12 mouse cellular contexts compared by ENCODE assay signal in the genomic region with DNA sequence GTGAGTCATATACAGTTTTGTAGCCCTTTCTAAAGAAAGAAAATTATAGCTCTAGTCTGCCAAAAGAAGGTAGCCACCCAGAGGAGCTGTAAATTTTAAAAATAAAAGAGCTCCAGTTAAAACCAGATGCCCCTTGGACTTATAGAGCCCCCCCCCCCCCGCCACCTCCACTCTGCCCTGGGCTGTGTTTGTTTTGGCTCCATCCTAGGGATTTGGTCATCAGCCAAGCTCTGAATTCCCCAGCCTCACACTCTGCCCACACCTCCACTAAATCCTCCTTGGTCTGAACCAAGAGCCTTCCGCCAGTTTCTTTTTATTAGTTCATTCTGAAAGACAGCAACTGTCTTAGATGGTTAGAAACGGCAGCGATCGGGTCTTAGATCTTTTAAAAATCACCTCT. TPM values are rescaled to one million over a fixed set of nuclear protein-coding genes. Genes with fewer than 3 reads are reported as not detected.
DNase-seq lines count a peak whose midpoint lies in the region; ATAC-seq lines count a peak whose summit lies in the region.
"Had no signal": no experiment of that assay in that cellular context is flagged by ENCODE, and none has a peak within 500 bp of the region (broad histone marks: within the 10 kb centered on the region; RNA-seq: fewer than 3 reads in every experiment).

No protein-coding gene starts in this region.

- peak; percentile 18 for DNase-seq in adrenal gland, postnatal 10 days
- DNase-seq in adrenal gland, postnatal 4 days (ENCODE audit: low spot score in 2 of 2), result no peak
- peak; percentile 30 for DNase-seq in hindbrain, embryonic 14.5 days (ENCODE audit: low spot score)
- peak; percentile 66 for DNase-seq in 3T3-L1 (ENCODE audit: low read depth, low spot score)
- DNase-seq in forebrain, embryonic 10.5 days (ENCODE audit: extremely low spot score, low spot score), result no peak
- DNase-seq in left cerebral cortex, adult 9 months (ENCODE audit: low spot score in 2 of 2), result no peak

- ATAC-seq in hindbrain, embryonic 14.5 days (ENCODE audit: low FRiP score), result no peak
- ATAC-seq in hindbrain, embryonic 16.5 days, result no peak
- ATAC-seq in limb, embryonic 13.5 days (ENCODE audit: low FRiP score, low read depth), result peak; percentile 94
- ATAC-seq: forebrain, embryonic 14.5 days had no signal

- no peak overlapping the region for H3K27ac ChIP-seq in hindbrain, embryonic 14.5 days
- H3K27ac ChIP-seq in hindbrain, embryonic 16.5 days (ENCODE audit: low read depth, low read length), result no peak overlapping the region
- H3K27ac ChIP-seq in limb, embryonic 13.5 days, result no peak overlapping the region
- H3K27ac ChIP-seq in forebrain, embryonic 10.5 days, result no peak overlapping the region
- H3K27ac ChIP-seq: layer of hippocampus, adult 2 months; lung, embryonic 15.5 days had no signal

- no peaks in the 10 kb centered on the region for H3K9me3 ChIP-seq in hindbrain, embryonic 14.5 days (ENCODE audit: control insufficient read depth, low read length)
- no peaks in the 10 kb centered on the region for H3K9me3 ChIP-seq in hindbrain, embryonic 16.5 days (ENCODE audit: control insufficient read depth, low read length)
- H3K9me3 ChIP-seq in limb, embryonic 13.5 days, result no peaks in the 10 kb centered on the region
- no peaks in the 10 kb centered on the region for H3K9me3 ChIP-seq in forebrain, embryonic 10.5 days
- H3K9me3 ChIP-seq: lung, embryonic 15.5 days had no signal

- H3K4me2 ChIP-seq in hindbrain, embryonic 14.5 days (replicated peaks), result no peak overlapping the region
- H3K4me2 ChIP-seq in hindbrain, embryonic 16.5 days (ENCODE audit: low read length), result no peak overlapping the region
- peak overlapping the region; percentile 26; the same call in 1 of the 2 replicates for H3K4me2 ChIP-seq in limb, embryonic 13.5 days (replicated peaks)
- H3K4me2 ChIP-seq: lung, embryonic 15.5 days had no signal

- H3K4me1 ChIP-seq in hindbrain, embryonic 14.5 days (replicated peaks; ENCODE audit: control insufficient read depth, insufficient read depth, low read length), result no peaks in the 10 kb centered on the region
- H3K4me1 ChIP-seq in hindbrain, embryonic 16.5 days (ENCODE audit: control insufficient read depth, insufficient read depth, low read depth, low read length), result no peaks in the 10 kb centered on the region
- peaks cover 17% of the 10 kb centered on the region for H3K4me1 ChIP-seq in limb, embryonic 13.5 days
- H3K4me1 ChIP-seq in forebrain, embryonic 10.5 days, result peaks cover 9% of the 10 kb centered on the region
- H3K4me1 ChIP-seq: lung, embryonic 15.5 days had no signal

- no peaks in the 10 kb centered on the region for H3K27me3 ChIP-seq in hindbrain, embryonic 14.5 days (ENCODE audit: control insufficient read depth, insufficient read depth, low read length)
- H3K27me3 ChIP-seq in hindbrain, embryonic 16.5 days (replicated peaks; ENCODE audit: control insufficient read depth, insufficient read depth, low read length), result no peaks in the 10 kb centered on the region
- H3K27me3 ChIP-seq in limb, embryonic 13.5 days, result peaks cover 19% of the 10 kb centered on the region
- no peaks in the 10 kb centered on the region for H3K27me3 ChIP-seq in forebrain, embryonic 10.5 days (ENCODE audit: poor library complexity, severe bottlenecking)
- H3K27me3 ChIP-seq: lung, embryonic 15.5 days had no signal

- H3K9ac ChIP-seq in hindbrain, embryonic 14.5 days, result no peak overlapping the region
- H3K9ac ChIP-seq in hindbrain, embryonic 16.5 days (ENCODE audit: low read depth, low read length), result no peak overlapping the region
- H3K9ac ChIP-seq in limb, embryonic 13.5 days, result no peak overlapping the region
- H3K9ac ChIP-seq: lung, embryonic 15.5 days had no signal

- no peak overlapping the region for H3K4me3 ChIP-seq in hindbrain, embryonic 14.5 days (replicated peaks; ENCODE audit: low read length)
- H3K4me3 ChIP-seq in hindbrain, embryonic 16.5 days (ENCODE audit: low read length), result no peak overlapping the region
- no peak overlapping the region for H3K4me3 ChIP-seq in limb, embryonic 13.5 days
- no peak overlapping the region for H3K4me3 ChIP-seq in forebrain, embryonic 10.5 days
- H3K4me3 ChIP-seq: layer of hippocampus, adult 2 months; lung, embryonic 15.5 days had no signal

- H3K36me3 ChIP-seq in hindbrain, embryonic 14.5 days (replicated peaks; ENCODE audit: control insufficient read depth, insufficient read depth), result no peaks in the 10 kb centered on the region
- H3K36me3 ChIP-seq in hindbrain, embryonic 16.5 days (ENCODE audit: control insufficient read depth, insufficient read depth, low read length), result no peaks in the 10 kb centered on the region
- no peaks in the 10 kb centered on the region for H3K36me3 ChIP-seq in limb, embryonic 13.5 days
- no peaks in the 10 kb centered on the region for H3K36me3 ChIP-seq in forebrain, embryonic 10.5 days (replicated peaks)
- H3K36me3 ChIP-seq: lung, embryonic 15.5 days had no signal

- WGBS in hindbrain, embryonic 14.5 days, result 75% methylated on average over 5 of the region's 5 CpGs
- 66% methylated on average over 5 of the region's 5 CpGs for WGBS in hindbrain, embryonic 16.5 days
- 30% methylated on average over 5 of the region's 5 CpGs for WGBS in limb, embryonic 13.5 days
- WGBS in forebrain, embryonic 10.5 days, result 92% methylated on average over 5 of the region's 5 CpGs

RNA-seq across cellular contexts. Expression of gene Dytn, which starts 19.0 kb away (rescaled TPM):
- not detected for total RNA-seq in adrenal gland, postnatal 10 days (2021)
- not detected for total RNA-seq in adrenal gland, postnatal 4 days (2021)
- polyA plus RNA-seq in hindbrain, embryonic 14.5 days (2014; fragmentation: Nextera tagmentation; extraction: Ambion mirVana), result 0.04 and 0.13 TPM in 2 replicates
- 0.09 and 0.20 TPM in 2 replicates for polyA plus RNA-seq in hindbrain, embryonic 16.5 days (2015; fragmentation: Nextera tagmentation; extraction: Ambion mirVana)
- not detected in 2 replicates for polyA plus RNA-seq in limb, embryonic 13.5 days (2015; fragmentation: Nextera tagmentation; extraction: Ambion mirVana)
- polyA plus RNA-seq in forebrain, embryonic 10.5 days (2016; fragmentation: Nextera tagmentation; extraction: Ambion mirVana), result not detected in 2 replicates
- total RNA-seq: layer of hippocampus, adult 2 months had no signal
- polyA plus RNA-seq: forebrain, embryonic 14.5 days; gonadal fat pad, adult 2 months; lung, embryonic 15.5 days had no signal

RNA-seq across cellular contexts. Expression of gene Mdh1b, which starts 24.4 kb away (rescaled TPM):
- total RNA-seq in adrenal gland, postnatal 10 days (2021), result not detected
- total RNA-seq in adrenal gland, postnatal 4 days (2021), result under 1 TPM in 1 of 2 experiments, not detected in 1; 0.22 TPM
- 0.86 and 0.91 TPM in 2 replicates for polyA plus RNA-seq in hindbrain, embryonic 14.5 days (2014; fragmentation: Nextera tagmentation; extraction: Ambion mirVana)
- 0.59 and 0.75 TPM in 2 replicates for polyA plus RNA-seq in hindbrain, embryonic 16.5 days (2015; fragmentation: Nextera tagmentation; extraction: Ambion mirVana)
- polyA plus RNA-seq in limb, embryonic 13.5 days (2015; fragmentation: Nextera tagmentation; extraction: Ambion mirVana), result not detected in 2 replicates
- polyA plus RNA-seq in forebrain, embryonic 10.5 days (2016; fragmentation: Nextera tagmentation; extraction: Ambion mirVana), result 0.16 and 0.23 TPM in 2 replicates

RNA-seq across cellular contexts. Expression of gene Fastkd2, which starts 24.7 kb away (rescaled TPM):
- total RNA-seq in adrenal gland, postnatal 10 days (2021), result 10 to 100 TPM; 29.1 to 29.3 TPM
- 10 to 100 TPM; 28.4 to 36.3 TPM for total RNA-seq in adrenal gland, postnatal 4 days (2021)
- polyA plus RNA-seq in hindbrain, embryonic 14.5 days (2014; fragmentation: Nextera tagmentation; extraction: Ambion mirVana), result 48.7 and 49.0 TPM in 2 replicates
- 35.3 and 35.8 TPM in 2 replicates for polyA plus RNA-seq in hindbrain, embryonic 16.5 days (2015; fragmentation: Nextera tagmentation; extraction: Ambion mirVana)
- 50.7 and 55.7 TPM in 2 replicates for polyA plus RNA-seq in limb, embryonic 13.5 days (2015; fragmentation: Nextera tagmentation; extraction: Ambion mirVana)
- 74.6 and 79.2 TPM in 2 replicates for polyA plus RNA-seq in forebrain, embryonic 10.5 days (2016; fragmentation: Nextera tagmentation; extraction: Ambion mirVana)

Comparison
In these comparisons a context has a peak if more than half of its experiments do, and no peak if none do; other contexts are left out.
1. DNase-seq: peak in adrenal gland, postnatal 10 days (single experiment), hindbrain, embryonic 14.5 days (single experiment) and 3T3-L1 (single experiment); none in adrenal gland, postnatal 4 days (0 of 2), forebrain, embryonic 10.5 days (single experiment) and left cerebral cortex, adult 9 months (0 of 2).